Mouse (Mus musculus) c-Kit-negative CD71-positive TER-119-positive erythroid progenitor cells, embryonic 14.5 days (primary cell): ENCODE measurements around the gene Gm39566.
"Not testable (repeated sequence)": the region's sequence is repeated elsewhere in the genome, so short reads cannot be mapped to it uniquely, and the experiment has no call there.

Source experiments
- DNase-seq: peaks from one replicate; pipeline ENCODE4 v3.0.0-alpha.2; 2013; ENCODE audit warnings: low read depth, low spot score

The Gm39566 gene

GRCm38 (mm10) chr11:69815155-69815554 is at the start of gene Gm39566:
Gene Gm39566, minus strand, starts transcription at chr11:69815298.
- DNase-seq, result no peak

- DNase-seq, result no peak
Measured at GRCm38 (mm10) chr11:69864138-69864860, 49.2 kb upstream of the Gm39566 start.

GRCm38 (mm10) chr11:69863729-69864128 is 48.6 kb upstream of the Gm39566 start:
- DNase-seq, result not testable (repeated sequence)

GRCm38 (mm10) chr11:69858113-69858998 is 43.3 kb upstream of the Gm39566 start, which contains the start of gene Tnk1:
Gene Tnk1, minus strand, starts transcription at chr11:69858730.
- DNase-seq, result no peak

GRCm38 (mm10) chr11:69855347-69855746 is 40.2 kb upstream of the Gm39566 start:
- DNase-seq, result no peak

- DNase-seq, result no peak
Measured at GRCm38 (mm10) chr11:69854680-69855079, 39.6 kb upstream of the Gm39566 start.

- DNase-seq, result peak; percentile 96
Measured at GRCm38 (mm10) chr11:69853994-69854393, 38.9 kb upstream of the Gm39566 start.

GRCm38 (mm10) chr11:69850754-69851153 is 35.7 kb upstream of the Gm39566 start:
- DNase-seq, result no peak

GRCm38 (mm10) chr11:69849884-69850283 is 34.8 kb upstream of the Gm39566 start:
- DNase-seq, result no peak

- no peak for DNase-seq
Measured at GRCm38 (mm10) chr11:69849128-69849527, 34.0 kb upstream of the Gm39566 start.

GRCm38 (mm10) chr11:69848021-69848420 is 32.9 kb upstream of the Gm39566 start:
- DNase-seq, result no peak

- DNase-seq, result no peak
Measured at GRCm38 (mm10) chr11:69846738-69847688, 31.9 kb upstream of the Gm39566 start.

- DNase-seq, result peak; percentile 76
Measured at GRCm38 (mm10) chr11:69846198-69846680, 31.1 kb upstream of the Gm39566 start, which contains the start of gene Plscr3. Gene Plscr3, plus strand, starts transcription at chr11:69846376.

- DNase-seq, result no peak
Measured at GRCm38 (mm10) chr11:69838714-69839104, 23.6 kb upstream of the Gm39566 start.

- DNase-seq, result peak; percentile 92
Measured at GRCm38 (mm10) chr11:69837952-69838713, 23.0 kb upstream of the Gm39566 start, which contains the start of gene Tmem256. Gene Tmem256, plus strand, starts transcription at chr11:69838514.

- DNase-seq, result no peak
Measured at GRCm38 (mm10) chr11:69837604-69837951, 22.5 kb upstream of the Gm39566 start, which contains the start of gene Nlgn2. Gene Nlgn2, minus strand, starts transcription at chr11:69837784.

GRCm38 (mm10) chr11:69836703-69837576 is 21.8 kb upstream of the Gm39566 start:
- no peak for DNase-seq

GRCm38 (mm10) chr11:69835966-69836335 is 20.9 kb upstream of the Gm39566 start:
- DNase-seq, result no peak

- no peak for DNase-seq
Measured at GRCm38 (mm10) chr11:69835326-69835965, 20.3 kb upstream of the Gm39566 start.
